Mouse (Mus musculus) limb, embryonic 14.5 days (tissue): ENCODE measurements around the gene Rasgef1c. TPM values are rescaled to one million over a fixed set of nuclear protein-coding genes. Genes with fewer than 3 reads are reported as not detected.

Experiments
- ATAC-seq: fragments of 200-750 bp; cut with Nextera tagmentation; 2 replicates; pipeline ENCODE4 v1.8.0; 2017; ENCODE audit warnings: low read depth, moderate number of reproducible peaks, moderate TSS enrichment; ENCODE audit not compliant: low FRiP score
- DNase-seq: peaks from one replicate; pipeline ENCODE4 v3.0.0-alpha.2; 2015; ENCODE audit warnings: low spot score
- H3K27ac ChIP-seq: fragments of 300-500 bp; sonication (generic); replicated peaks from 2 replicates; pipeline ENCODE4 v1.5.1; 2014; ENCODE audit warnings: low read depth, mild to moderate bottlenecking, low read length, moderate library complexity, mixed read lengths
- H3K27me3 ChIP-seq: fragments of 300-500 bp; sonication (generic); 2 replicates; pipeline ENCODE4 v1.6.1; 2014; ENCODE audit warnings: low read length, mixed read lengths; ENCODE audit not compliant: control insufficient read depth, insufficient read depth
- H3K36me3 ChIP-seq: fragments of 300-500 bp; sonication (generic); 2 replicates; pipeline ENCODE4 v1.6.1; 2014; ENCODE audit warnings: mild to moderate bottlenecking, low read length, moderate library complexity, mixed read lengths; ENCODE audit not compliant: control insufficient read depth, insufficient read depth
- H3K4me1 ChIP-seq: fragments of 300-500 bp; sonication (generic); 2 replicates; pipeline ENCODE4 v1.6.1; 2014; ENCODE audit warnings: antibody characterized with exemption, low read length, mixed read lengths; ENCODE audit not compliant: control insufficient read depth, insufficient read depth
- H3K4me2 ChIP-seq: fragments of 300-500 bp; sonication (generic); replicated peaks from 2 replicates; pipeline ENCODE4 v1.6.1; 2014; ENCODE audit warnings: low read depth, mild to moderate bottlenecking, low read length, moderate library complexity; ENCODE audit not compliant: severe bottlenecking
- H3K4me3 ChIP-seq: fragments of 300-500 bp; sonication (generic); replicated peaks from 2 replicates; pipeline ENCODE4 v1.5.1; 2014; ENCODE audit warnings: low read length
- H3K9ac ChIP-seq: fragments of 300-500 bp; sonication (generic); 2 replicates; pipeline ENCODE4 v1.6.1; 2014; ENCODE audit warnings: mild to moderate bottlenecking, low read depth, low read length, moderate library complexity; ENCODE audit not compliant: severe bottlenecking
- H3K9me3 ChIP-seq: fragments of 300-500 bp; sonication (generic); 2 replicates; pipeline ENCODE4 v1.6.1; 2016; ENCODE audit warnings: low read length; ENCODE audit not compliant: control insufficient read depth
- POLR2A ChIP-seq: fragments of 200-500 bp; IDR thresholded peaks from 2 replicates; pipeline ENCODE4 v1.8.0; 2012; ENCODE audit warnings: inconsistent platforms, mild to moderate bottlenecking, moderate library complexity, borderline replicate concordance; ENCODE audit not compliant: insufficient read depth, insufficient read length; ENCODE audit errors: extremely low read depth
- WGBS: fragments of 180-500 bp; shearing (Covaris S2); extraction: QIAGEN DNeasy Blood & Tissue Kit; methylation state at CpG from one replicate; pipeline ENCODE4 v1.1.7; 2014; 5-methylcytosine and 5-hydroxymethylcytosine counted together
- polyA plus RNA-seq, 2 experiments: library from polyadenylated mRNA; depleted of rRNA in 1 of 2; stranded (reverse) in 1 of 2; unstranded in 1 of 2; fragments of >200 nt; fragmentation: Nextera tagmentation in 1 of 2; extraction: Ambion mirVana in 1 of 2; gene quantifications; 2 replicates each; pipeline versions ENCODE4 v1.2.1 to v1.2.3; 2012 to 2014

Gene Rasgef1c
- polyA plus RNA-seq, 2 experiments = 0.34 to 0.43 TPM

DNA sequence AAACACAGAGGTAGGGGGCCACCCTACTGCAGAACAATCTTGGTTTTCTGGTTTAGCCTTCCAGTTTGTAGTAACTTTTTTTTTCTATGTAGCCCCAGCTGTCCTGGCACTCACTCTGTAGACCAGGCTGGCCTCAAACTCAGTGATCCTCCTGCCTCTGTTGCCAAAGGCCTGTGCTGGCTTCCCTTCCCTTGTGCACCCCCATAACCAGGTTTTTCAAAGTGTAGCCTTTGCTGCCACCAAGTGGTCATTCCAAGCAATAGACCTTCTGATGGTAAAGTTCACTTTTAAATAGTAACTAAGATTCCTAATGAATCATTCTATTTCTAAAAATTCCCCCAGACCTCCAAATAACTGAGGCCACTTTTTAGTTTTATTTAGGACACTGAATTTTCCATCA is 31.9 kb upstream of the Rasgef1c start:
- Histone ChIP-seq H3K4me2 (no peak overlapping the region), H3K36me3 (peaks cover 51% of the 10 kb centered on the region), H3K9ac (no peak overlapping the region), H3K4me3 (no peak overlapping the region), H3K27me3 (no peaks in the 10 kb centered on the region), H3K9me3 (no peaks in the 10 kb centered on the region), H3K4me1 (no peaks in the 10 kb centered on the region), H3K27ac (no peak overlapping the region)
- no peak for TF ChIP-seq POLR2A
- DNase-seq (peak; percentile 75), ATAC-seq (no peak)

DNA sequence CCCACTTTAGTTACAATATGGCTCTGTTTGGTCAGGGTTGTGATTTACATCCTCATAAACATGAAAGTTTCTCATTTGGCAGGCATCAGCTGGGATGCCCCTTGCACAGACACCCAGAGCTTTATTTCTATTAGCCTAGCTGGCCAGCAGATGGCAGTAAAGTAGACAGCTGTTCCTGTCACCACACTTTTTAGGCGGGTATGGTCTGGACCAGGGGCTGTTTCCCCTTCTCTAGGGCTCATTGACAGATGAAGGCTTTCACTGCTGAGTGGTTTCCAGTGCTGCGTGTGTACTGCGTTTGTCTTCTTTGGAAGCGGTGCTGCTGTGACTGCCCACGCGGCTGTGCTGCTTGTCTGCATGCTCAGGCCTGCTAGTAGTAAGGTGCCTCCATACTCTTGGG is 29.7 kb upstream of the Rasgef1c start:
- ATAC-seq (peak; percentile 47; the same call in 1 of the 2 replicates), DNase-seq (peak; percentile 55)
- Histone ChIP-seq H3K27me3 (no peaks in the 10 kb centered on the region), H3K4me3 (no peak overlapping the region), H3K36me3 (peaks cover 53% of the 10 kb centered on the region), H3K4me2 (no peak overlapping the region), H3K9me3 (no peaks in the 10 kb centered on the region), H3K4me1 (no peaks in the 10 kb centered on the region), H3K9ac (no peak overlapping the region), H3K27ac (no peak overlapping the region)
- 57% methylated on average over 6 of the region's 6 CpGs for WGBS
- TF ChIP-seq POLR2A = no peak

DNA sequence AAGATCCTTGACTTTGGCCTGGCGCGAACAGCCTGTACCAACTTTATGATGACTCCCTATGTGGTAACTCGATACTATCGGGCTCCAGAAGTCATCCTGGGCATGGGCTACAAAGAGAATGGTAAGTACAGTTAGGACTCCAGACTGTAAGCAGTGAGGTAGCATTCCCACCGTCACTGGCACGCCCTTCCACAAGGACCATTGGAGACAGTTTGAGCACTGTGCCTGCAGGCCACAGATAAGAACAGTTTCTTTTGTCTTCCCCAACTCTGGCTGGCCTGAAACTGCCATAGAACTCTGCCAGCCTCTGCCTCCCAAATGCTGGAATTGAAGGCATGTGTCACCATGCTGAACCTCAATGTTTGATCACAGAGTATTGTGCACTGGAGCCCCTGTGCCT is 28.9 kb upstream of the Rasgef1c start:
- no peaks in the 10 kb centered on the region for H3K4me1 ChIP-seq
- 91% methylated on average over 6 of the region's 6 CpGs for WGBS
- ATAC-seq (no peak), DNase-seq (no peak)
- H3K9ac ChIP-seq = no peak overlapping the region
- no peaks in the 10 kb centered on the region for H3K9me3 ChIP-seq
- H3K4me2 ChIP-seq = no peak overlapping the region
- peaks cover 49% of the 10 kb centered on the region for H3K36me3 ChIP-seq
- H3K27me3 ChIP-seq = no peaks in the 10 kb centered on the region
- no peak for TF ChIP-seq POLR2A
- H3K4me3 ChIP-seq = no peak overlapping the region
- no peak overlapping the region for H3K27ac ChIP-seq

DNA sequence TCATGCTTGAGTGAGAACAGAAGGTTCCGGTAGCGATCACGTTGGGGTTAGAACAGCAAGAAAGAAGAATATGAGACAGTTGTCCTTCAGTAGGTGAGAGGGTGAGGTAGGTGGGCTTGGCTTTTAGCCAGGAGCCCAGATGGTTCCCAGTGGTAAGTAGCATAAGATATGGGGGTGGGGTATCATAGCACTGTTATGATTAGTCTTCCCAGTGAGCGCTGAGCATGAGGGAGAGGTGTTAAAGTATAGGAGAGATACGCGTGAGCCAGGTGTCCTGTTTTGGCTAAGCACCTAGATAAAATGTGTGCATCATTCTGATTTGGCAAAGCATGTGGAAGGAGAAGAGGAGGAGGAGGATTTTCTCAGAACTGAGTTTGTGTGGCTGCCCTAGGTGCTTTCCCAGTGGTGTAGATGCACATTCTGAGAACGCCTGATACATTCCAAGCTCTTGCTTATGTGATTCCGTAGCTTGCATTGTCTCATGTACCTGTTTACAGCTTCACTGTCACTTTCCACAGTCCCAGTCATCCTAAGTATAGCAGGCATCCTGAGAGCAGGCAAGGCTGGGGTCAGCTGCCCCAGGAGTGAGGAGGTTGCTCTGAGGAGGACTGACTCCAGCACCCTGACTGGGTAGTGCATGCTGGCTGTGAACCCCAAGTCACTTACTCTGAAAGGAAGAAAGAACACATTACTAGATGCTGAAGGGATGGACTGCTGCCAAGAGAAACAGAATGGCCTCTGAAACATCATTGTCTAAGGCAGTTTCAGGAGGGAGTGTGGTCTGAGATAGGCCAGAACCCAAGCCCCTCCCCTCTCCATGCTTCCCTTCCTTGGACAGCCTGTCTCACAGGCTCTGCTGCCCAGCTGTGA is 24.5 kb upstream of the Rasgef1c start:
- Histone ChIP-seq H3K27me3 (no peaks in the 10 kb centered on the region), H3K4me2 (no peak overlapping the region), H3K9ac (no peak overlapping the region), H3K36me3 (peaks cover 50% of the 10 kb centered on the region), H3K9me3 (no peaks in the 10 kb centered on the region), H3K4me1 (no peaks in the 10 kb centered on the region), H3K4me3 (no peak overlapping the region), H3K27ac (no peak overlapping the region)
- TF ChIP-seq POLR2A = no peak
- ATAC-seq = no peak
- 81% methylated on average over 8 of the region's 8 CpGs for WGBS
- peak; percentile 55 for DNase-seq

DNA sequence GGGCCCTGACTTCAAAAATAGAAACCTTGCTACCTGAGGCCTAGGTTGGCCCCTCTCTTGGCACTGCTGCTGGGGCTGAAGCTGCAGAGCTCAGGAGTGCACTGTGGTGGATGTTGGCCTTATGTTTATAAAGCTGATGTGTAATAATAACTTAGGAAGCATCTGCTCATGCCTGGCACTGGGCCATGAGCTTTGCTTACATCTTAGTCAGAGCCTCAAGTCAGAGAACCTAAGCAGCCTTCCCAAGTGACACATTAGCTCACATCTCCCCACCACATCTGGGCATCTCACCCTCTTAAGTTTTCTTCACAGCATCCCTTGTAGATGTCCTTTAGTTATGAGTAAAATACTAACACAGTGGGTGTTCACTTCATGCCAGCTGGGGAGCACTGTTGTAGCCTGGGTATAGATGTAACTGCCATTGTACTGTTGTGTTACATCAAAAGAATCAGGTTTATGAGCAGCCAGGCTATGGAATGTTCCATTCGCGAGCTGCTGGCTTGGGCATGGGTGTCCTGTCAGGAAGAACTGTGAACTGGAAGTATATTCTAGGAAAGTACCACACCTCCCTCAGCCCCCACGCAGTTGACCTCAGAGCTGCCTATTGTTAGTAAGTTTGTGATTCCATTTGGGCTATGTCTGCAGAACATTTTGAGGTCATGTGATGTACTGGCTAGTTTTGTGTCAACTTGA is 21.5 kb upstream of the Rasgef1c start:
- H3K4me2 ChIP-seq = no peak overlapping the region
- no peak overlapping the region for H3K4me3 ChIP-seq
- H3K9ac ChIP-seq = no peak overlapping the region
- 94% methylated on average over 3 of the region's 3 CpGs for WGBS
- H3K36me3 ChIP-seq = peaks cover 41% of the 10 kb centered on the region
- DNase-seq (peak; percentile 22), ATAC-seq (no peak)
- H3K27ac ChIP-seq = no peak overlapping the region
- no peaks in the 10 kb centered on the region for H3K27me3 ChIP-seq
- no peaks in the 10 kb centered on the region for H3K4me1 ChIP-seq
- no peak for TF ChIP-seq POLR2A
- H3K9me3 ChIP-seq = no peaks in the 10 kb centered on the region
